Mouse (Mus musculus) myocyte (in vitro differentiated cells): ENCODE data around the gene Supt7l.

Experiments used
- CEBPB ChIP-seq: IDR thresholded peaks from 2 replicates; pipeline ENCODE4 v1.6.1; 2011; ENCODE audit warnings: mild to moderate bottlenecking, moderate library complexity; ENCODE audit not compliant: poor library complexity, insufficient read depth, severe bottlenecking
- E2F4 ChIP-seq: IDR thresholded peaks from one replicate; pipeline ENCODE4 v1.6.1; 2011; ENCODE audit warnings: mild to moderate bottlenecking, control low read depth, moderate library complexity; ENCODE audit not compliant: insufficient read depth
- MAX ChIP-seq: IDR thresholded peaks from one replicate; pipeline ENCODE4 v1.6.1; 2011; ENCODE audit warnings: low read depth, mild to moderate bottlenecking, control low read depth
- POLR2A ChIP-seq: IDR thresholded peaks from one replicate; pipeline ENCODE4 v1.6.1; 2011; ENCODE audit warnings: low read depth, mild to moderate bottlenecking, control low read depth, moderate library complexity; ENCODE audit not compliant: insufficient read length
- TCF12 ChIP-seq: IDR thresholded peaks from one replicate; pipeline ENCODE4 v1.6.1; 2011; ENCODE audit warnings: mild to moderate bottlenecking, control low read depth; ENCODE audit not compliant: poor library complexity, insufficient read depth, severe bottlenecking
- USF1 ChIP-seq: IDR thresholded peaks from one replicate; pipeline ENCODE4 v1.6.1; 2011; ENCODE audit warnings: low read depth, mild to moderate bottlenecking, control low read depth, moderate library complexity

DNA sequence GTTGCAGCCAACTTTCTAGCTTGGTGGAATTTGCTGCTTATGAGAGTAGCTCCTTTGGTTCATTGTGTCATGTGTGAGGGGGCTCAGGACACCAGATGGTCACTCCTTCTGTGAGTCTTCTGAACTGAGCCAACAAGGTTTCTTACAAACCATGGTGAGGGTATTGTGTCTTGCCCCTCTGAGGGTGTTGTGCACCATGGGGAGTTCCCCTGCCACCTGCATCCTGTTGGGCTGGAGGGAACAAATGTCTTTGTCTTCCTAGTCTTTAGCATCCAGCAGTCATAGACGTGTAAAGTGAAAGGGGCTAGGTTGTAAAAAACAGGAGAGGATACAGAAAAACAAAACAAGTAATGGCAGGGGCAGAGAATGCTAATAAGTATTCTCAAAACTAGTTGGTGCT is 31.8 kb upstream of the Supt7l start:
- no peak for TF ChIP-seq POLR2A
- TF ChIP-seq USF1 = no peak
- TF ChIP-seq CEBPB = no peak
- no peak for TF ChIP-seq TCF12
- no peak for TF ChIP-seq MAX
- TF ChIP-seq E2F4 = no peak
